Mouse (Mus musculus) macrophage (primary cell): Measurements from ENCODE around the gene Pam16. TPM values are rescaled to one million over a fixed set of nuclear protein-coding genes. Genes with fewer than 3 reads are reported as not detected.

Experiments used
- H3K27ac ChIP-seq: fragments of 350-480 bp; formaldehyde crosslinking; 2 replicates; pipeline ENCODE4 v1.9.0; 2021
- H3K36me3 ChIP-seq: fragments of 350-480 bp; formaldehyde crosslinking; 2 replicates; pipeline ENCODE4 v1.9.0; 2021; ENCODE audit errors: inconsistent target
- H3K4me3 ChIP-seq: fragments of 350-480 bp; formaldehyde crosslinking; 2 replicates; pipeline ENCODE4 v1.9.0; 2021; ENCODE audit errors: inconsistent target
- H3K79me2 ChIP-seq: fragments of 350-480 bp; formaldehyde crosslinking; 2 replicates; pipeline ENCODE4 v1.9.0; 2021; ENCODE audit errors: inconsistent target
- WGBS: methylation state at CpG from one replicate; pipeline ENCODE4 v1.1.7; 2026; ENCODE audit warnings: inconsistent platforms; ENCODE audit not compliant: missing documents; 5-methylcytosine and 5-hydroxymethylcytosine counted together
- polyA plus RNA-seq: library from polyadenylated mRNA; stranded (reverse); fragments of 250-400 nt; gene quantifications from 3 replicates; pipeline ENCODE4 v1.2.4, GENCODE M21; 2018; ENCODE audit warnings: inconsistent platforms
- total RNA-seq, 78 experiments: library from RNA; depleted of rRNA; stranded (reverse); fragments of 250-400 nt; gene quantifications; 1 replicate in 9 of 78; 2 replicates in 24 of 78; 3 replicates in 43 of 78; 4 replicates in 2 of 78; pipeline ENCODE4 v1.2.4; 2018; ENCODE audit warnings: inconsistent platforms in 56 of 78

The Pam16 gene
- 100 to 1,000 TPM in 21 of 26 experiments, 10 to 100 TPM in 5; 38.3 to 235 (median 140) TPM for total RNA-seq (2018; cell fraction: chromatin; rRNA removed)
- total RNA-seq (2018; cell fraction: cytosol; rRNA removed): 10 to 100 TPM; 16.9 to 34.6 (median 22.1) TPM
- 100 to 1,000 TPM in 7 of 26 experiments, 10 to 100 TPM in 19; 36.9 to 174 (median 83.1) TPM for total RNA-seq (2018; cell fraction: nucleus; rRNA removed)
- 9.7 to 39.5 TPM (median 23.6 TPM) in 3 replicates for polyA plus RNA-seq

GRCm38 (mm10) chr16:4624481-4625110 lies at the start of gene Pam16:
TSS of gene Pam16 (minus strand) at chr16:4624988.
- Histone ChIP-seq H3K4me3 (peak within 1 kb of the TSS; percentile 43), H3K79me2 (peaks cover 48% of the 10 kb centered on the region), H3K27ac (peak within 1 kb of the TSS; percentile 17), H3K36me3 (peaks cover 29% of the 10 kb centered on the region)
- WGBS: under 1% methylated on average over 56 of the region's 56 CpGs

- H3K79me2 ChIP-seq: peaks cover 74% of the 10 kb centered on the region
- peak overlapping the region; percentile 36 for H3K27ac ChIP-seq
- 3% methylated on average over 4 of the region's 4 CpGs for WGBS
- peaks cover 62% of the 10 kb centered on the region for H3K36me3 ChIP-seq
- H3K4me3 ChIP-seq: no peak overlapping the region
These were observed 49.3 kb upstream of the Pam16 start for GRCm38 (mm10) chr16:4674091-4674490.

GRCm38 (mm10) chr16:4670317-4670716 lies 45.5 kb upstream of the Pam16 start:
- H3K27ac ChIP-seq: no peak overlapping the region
- peaks cover 80% of the 10 kb centered on the region for H3K36me3 ChIP-seq
- peaks cover 45% of the 10 kb centered on the region for H3K79me2 ChIP-seq
- 81% methylated on average over 5 of the region's 5 CpGs for WGBS
- no peak overlapping the region for H3K4me3 ChIP-seq

- H3K4me3 ChIP-seq: no peak overlapping the region
- 48% methylated on average over 3 of the region's 3 CpGs for WGBS
- no peak overlapping the region for H3K27ac ChIP-seq
- H3K79me2 ChIP-seq: peaks cover 35% of the 10 kb centered on the region; the same call in 1 of the 2 replicates
- H3K36me3 ChIP-seq: peaks cover 87% of the 10 kb centered on the region
These were observed 42.5 kb upstream of the Pam16 start for GRCm38 (mm10) chr16:4667190-4667808.

- Histone ChIP-seq H3K4me3 (no peak overlapping the region), H3K36me3 (peaks cover 89% of the 10 kb centered on the region), H3K79me2 (peaks cover 29% of the 10 kb centered on the region; the same call in 1 of the 2 replicates), H3K27ac (no peak overlapping the region)
- 88% methylated on average over 2 of the region's 2 CpGs for WGBS
These were observed 40.9 kb upstream of the Pam16 start for GRCm38 (mm10) chr16:4665726-4666125.

- Histone ChIP-seq H3K27ac (no peak overlapping the region), H3K4me3 (no peak overlapping the region), H3K36me3 (peaks cover 78% of the 10 kb centered on the region), H3K79me2 (peaks cover 29% of the 10 kb centered on the region; the same call in 1 of the 2 replicates)
- 79% methylated on average over 2 of the region's 2 CpGs for whole genome bisulfite sequencing
These were observed 39.0 kb upstream of the Pam16 start for GRCm38 (mm10) chr16:4663806-4664205.

- Histone ChIP-seq H3K36me3 (peaks cover 64% of the 10 kb centered on the region), H3K4me3 (no peak overlapping the region), H3K79me2 (peaks cover 25% of the 10 kb centered on the region; the same call in 1 of the 2 replicates), H3K27ac (no peak overlapping the region)
- 91% methylated on average over 2 of the region's 2 CpGs for WGBS
These were observed 36.8 kb upstream of the Pam16 start for GRCm38 (mm10) chr16:4661605-4662004.

GRCm38 (mm10) chr16:4659326-4659725 lies 34.5 kb upstream of the Pam16 start:
- WGBS: 60% methylated on average over 2 of the region's 2 CpGs

GRCm38 (mm10) chr16:4658781-4659245 lies 34.0 kb upstream of the Pam16 start:
- no peak overlapping the region for H3K4me3 ChIP-seq
- peaks cover 6% of the 10 kb centered on the region; the same call in 1 of the 2 replicates for H3K79me2 ChIP-seq
- H3K36me3 ChIP-seq: peaks cover 65% of the 10 kb centered on the region
- WGBS: 56% methylated on average over 7 of the region's 11 CpGs
- H3K27ac ChIP-seq: no peak overlapping the region

More at GRCm38 (mm10) chr16:4659326-4659725, 34.5 kb upstream of the Pam16 start:
- Histone ChIP-seq H3K79me2 (peaks cover 11% of the 10 kb centered on the region; the same call in 1 of the 2 replicates), H3K27ac (no peak overlapping the region), H3K36me3 (peaks cover 65% of the 10 kb centered on the region), H3K4me3 (no peak overlapping the region)

GRCm38 (mm10) chr16:4656571-4657081 lies 31.8 kb upstream of the Pam16 start:
- 87% methylated on average over 9 of the region's 9 CpGs for WGBS
- H3K27ac ChIP-seq: no peak overlapping the region

GRCm38 (mm10) chr16:4655764-4656570 lies 31.2 kb upstream of the Pam16 start:
- Histone ChIP-seq H3K36me3 (peaks cover 67% of the 10 kb centered on the region), H3K27ac (no peak overlapping the region), H3K79me2 (no peaks in the 10 kb centered on the region), H3K4me3 (no peak overlapping the region)
- 73% methylated on average over 11 of the region's 11 CpGs for WGBS

More at GRCm38 (mm10) chr16:4656571-4657081, 31.8 kb upstream of the Pam16 start:
- H3K4me3 ChIP-seq: no peak overlapping the region
- H3K36me3 ChIP-seq: peaks cover 66% of the 10 kb centered on the region
- H3K79me2 ChIP-seq: no peaks in the 10 kb centered on the region

- WGBS: 91% methylated on average over 4 of the region's 4 CpGs
- Histone ChIP-seq H3K79me2 (no peaks in the 10 kb centered on the region), H3K4me3 (no peak overlapping the region), H3K36me3 (peaks cover 74% of the 10 kb centered on the region), H3K27ac (no peak overlapping the region)
These were observed 30.5 kb upstream of the Pam16 start for GRCm38 (mm10) chr16:4655251-4655734.

GRCm38 (mm10) chr16:4654706-4655105 lies 29.9 kb upstream of the Pam16 start:
- peaks cover 80% of the 10 kb centered on the region for H3K36me3 ChIP-seq
- WGBS: 98% methylated on average over 10 of the region's 10 CpGs
- no peak overlapping the region for H3K27ac ChIP-seq
- H3K4me3 ChIP-seq: no peak overlapping the region
- no peaks in the 10 kb centered on the region; the same call in 1 of the 2 replicates for H3K79me2 ChIP-seq
